Mouse (Mus musculus) lung, postnatal 0 days (tissue): ENCODE measurements around the gene Best2. TPM values are rescaled to one million over a fixed set of nuclear protein-coding genes. Genes with fewer than 3 reads are reported as not detected.

Experiments
- ATAC-seq: fragments of 200-750 bp; cut with Nextera tagmentation; 2 replicates; pipeline ENCODE4 v1.8.0; 2017; ENCODE audit warnings: moderate library complexity
- DNase-seq: peaks from one replicate; pipeline ENCODE4 v3.0.0-alpha.2; 2016; ENCODE audit warnings: low spot score
- H3K27ac ChIP-seq: fragments of 300-500 bp; sonication (generic); 2 replicates; pipeline ENCODE4 v1.5.1; 2014; ENCODE audit warnings: antibody characterized with exemption, mild to moderate bottlenecking, low read length, mixed read lengths
- H3K27me3 ChIP-seq: fragments of 300-500 bp; sonication (generic); replicated peaks from 2 replicates; pipeline ENCODE4 v1.6.1; 2014; ENCODE audit warnings: low read length, mixed read lengths; ENCODE audit not compliant: insufficient read depth
- H3K36me3 ChIP-seq: fragments of 300-500 bp; sonication (generic); 2 replicates; pipeline ENCODE4 v1.6.1; 2014; ENCODE audit warnings: low read length, mixed read lengths; ENCODE audit not compliant: insufficient read depth
- H3K4me1 ChIP-seq: fragments of 300-500 bp; sonication (generic); 2 replicates; pipeline ENCODE4 v1.6.1; 2014; ENCODE audit warnings: antibody characterized with exemption, low read depth, low read length, mixed read lengths; ENCODE audit not compliant: insufficient read depth
- H3K4me2 ChIP-seq: fragments of 300-500 bp; sonication (generic); replicated peaks from 2 replicates; pipeline ENCODE4 v1.6.1; 2014; ENCODE audit warnings: low read depth, mild to moderate bottlenecking, low read length, moderate library complexity, mixed read lengths
- H3K4me3 ChIP-seq: fragments of 300-500 bp; sonication (generic); 2 replicates; pipeline ENCODE4 v1.5.1; 2014; ENCODE audit warnings: low read depth, low read length
- H3K9ac ChIP-seq: fragments of 300-500 bp; sonication (generic); replicated peaks from 2 replicates; pipeline ENCODE4 v1.6.1; 2014; ENCODE audit warnings: low read depth, mild to moderate bottlenecking
- H3K9me3 ChIP-seq: fragments of 300-500 bp; sonication (generic); 2 replicates; pipeline ENCODE4 v1.6.1; 2016; ENCODE audit warnings: low read length, mixed read lengths
- CTCF ChIP-seq: IDR thresholded peaks from 2 replicates; pipeline ENCODE4 v1.5.1; 2016; ENCODE audit warnings: antibody characterized with exemption, mild to moderate bottlenecking
- EP300 ChIP-seq: IDR thresholded peaks from 2 replicates; pipeline ENCODE4 v1.6.1; 2016; ENCODE audit warnings: antibody characterized with exemption, mild to moderate bottlenecking, control low read depth
- WGBS: fragments of 180-500 bp; shearing (Covaris S2); extraction: QIAGEN DNeasy Blood & Tissue Kit; methylation state at CpG from one replicate; pipeline ENCODE4 v1.1.7; 2014; 5-methylcytosine and 5-hydroxymethylcytosine counted together
- polyA plus RNA-seq: library from polyadenylated mRNA; unstranded; fragments of >200 nt; fragmentation: Nextera tagmentation; extraction: Ambion mirVana; gene quantifications from 2 replicates; pipeline ENCODE4 v1.2.1, GENCODE M21; 2015

The Best2 gene
- polyA plus RNA-seq, 1 experiment from 2014 or later: not detected

DNA sequence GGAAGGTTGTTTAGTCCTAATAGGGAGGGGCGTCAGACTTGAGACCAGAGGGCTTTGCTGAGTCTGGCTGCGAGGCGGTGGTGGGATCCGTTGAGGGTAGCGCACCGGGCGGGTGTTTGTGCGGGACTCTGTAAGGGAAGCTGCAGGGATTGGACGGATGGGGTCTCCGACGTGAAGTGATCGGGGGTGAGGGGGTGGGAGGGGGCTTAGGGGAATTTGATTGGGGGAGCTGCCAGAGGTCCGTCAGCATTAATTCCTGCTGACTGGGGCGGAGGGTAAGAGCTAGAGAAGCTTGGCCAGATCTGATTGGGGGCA, 23.0 kb upstream of the Best2 start:
- Histone ChIP-seq H3K27me3 (no peaks in the 10 kb centered on the region), H3K9me3 (no peaks in the 10 kb centered on the region), H3K27ac (peak overlapping the region; percentile 94), H3K9ac (peak overlapping the region; percentile 76), H3K36me3 (no peaks in the 10 kb centered on the region), H3K4me3 (peak overlapping the region; percentile 81), H3K4me1 (peaks cover 3% of the 10 kb centered on the region), H3K4me2 (peak overlapping the region; percentile 96)
- TF ChIP-seq CTCF: no peak
- TF ChIP-seq EP300: no peak
- ATAC-seq: peak; percentile 23
- DNase-seq: no peak
- 2% methylated on average over 14 of the region's 14 CpGs for WGBS

GRCm38 (mm10) chr8:85036718-85037365, 22.5 kb upstream of the Best2 start, which contains the start of gene Tnpo2:
Gene Tnpo2, plus strand, starts transcription at chr8:85036915.
- ATAC-seq: peak; percentile 94
- under 1% methylated on average over 59 of the region's 59 CpGs for WGBS

DNA sequence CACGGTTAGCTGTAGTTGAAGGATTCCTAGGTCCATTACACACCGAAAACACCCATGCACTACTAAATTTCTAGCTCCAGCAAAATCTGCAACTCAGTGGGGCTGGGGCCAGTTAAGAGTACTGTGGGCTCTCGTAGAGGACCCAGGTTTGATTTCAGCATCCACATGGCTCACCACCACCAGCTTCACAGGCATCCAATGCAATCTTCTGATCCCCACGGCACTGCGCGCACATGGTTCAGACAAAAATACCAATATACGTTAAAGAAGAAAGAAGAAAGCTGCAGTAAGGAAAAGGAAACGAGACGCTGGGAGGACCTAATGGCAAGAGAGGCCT, 22.0 kb upstream of the Best2 start:
- H3K27ac ChIP-seq: peak overlapping the region; percentile 94
- peak overlapping the region; percentile 81 for H3K4me3 ChIP-seq
- no peaks in the 10 kb centered on the region; the same call in 1 of the 2 replicates for H3K36me3 ChIP-seq
- peaks cover 3% of the 10 kb centered on the region for H3K4me1 ChIP-seq
- peak overlapping the region; percentile 64 for H3K9ac ChIP-seq
- H3K9me3 ChIP-seq: no peaks in the 10 kb centered on the region
- TF ChIP-seq EP300: no peak
- no peak for TF ChIP-seq CTCF
- DNase-seq (no peak), ATAC-seq (peak; percentile 18)
- peak overlapping the region; percentile 96 for H3K4me2 ChIP-seq
- no peaks in the 10 kb centered on the region for H3K27me3 ChIP-seq
- 2% methylated on average over 9 of the region's 9 CpGs for WGBS

More at GRCm38 (mm10) chr8:85036718-85037365, 22.5 kb upstream of the Best2 start, which contains the start of gene Tnpo2:
- no peaks in the 10 kb centered on the region for H3K9me3 ChIP-seq
- H3K27ac ChIP-seq: peak within 1 kb of the TSS; percentile 94
- peak; percentile 99 for DNase-seq
- H3K4me2 ChIP-seq: peak within 1 kb of the TSS; percentile 96
- TF ChIP-seq CTCF: no peak
- TF ChIP-seq EP300: peak; percentile 71
- H3K36me3 ChIP-seq: no peaks in the 10 kb centered on the region; the same call in 1 of the 2 replicates
- no peaks in the 10 kb centered on the region for H3K27me3 ChIP-seq
- H3K9ac ChIP-seq: peak within 1 kb of the TSS; percentile 76
- H3K4me3 ChIP-seq: peak within 1 kb of the TSS; percentile 81
- H3K4me1 ChIP-seq: peaks cover 3% of the 10 kb centered on the region

- under 1% methylated on average over 15 of the region's 15 CpGs for WGBS
- peak; percentile 12; the same call in 1 of the 2 replicates for ATAC-seq
These were observed 21.5 kb upstream of the Best2 start for GRCm38 (mm10) chr8:85035728-85036310.

DNA sequence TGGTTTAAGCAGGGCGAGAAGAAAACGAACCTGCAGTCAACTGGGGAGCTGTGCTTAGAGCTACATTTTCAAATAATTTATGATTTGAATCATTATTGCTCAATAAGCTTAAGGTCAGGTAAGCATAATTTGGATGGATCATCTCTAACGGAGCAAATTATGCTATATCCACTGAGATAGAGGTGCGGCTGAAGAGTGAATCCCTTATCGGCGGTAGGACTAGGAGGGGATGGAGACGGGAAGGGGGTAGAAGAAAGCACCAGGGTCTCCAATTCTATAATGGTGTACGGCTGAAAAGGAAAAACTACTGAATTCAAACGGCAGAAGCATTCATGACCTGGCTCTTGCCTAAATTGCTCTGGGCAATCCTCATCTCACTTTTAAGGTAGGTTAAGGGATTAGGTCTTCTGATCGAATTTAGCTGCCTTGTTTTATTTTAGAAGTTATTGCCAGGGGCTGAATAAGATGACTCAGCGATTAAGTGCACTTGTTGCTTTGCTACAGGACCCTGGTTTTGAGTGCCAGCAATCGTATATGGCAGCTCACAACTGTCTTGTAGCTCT, 20.9 kb upstream of the Best2 start:
- Histone ChIP-seq H3K4me1 (peaks cover 3% of the 10 kb centered on the region), H3K4me3 (peak overlapping the region; percentile 81), H3K27ac (peak overlapping the region; percentile 94), H3K36me3 (peaks cover 3% of the 10 kb centered on the region; the same call in 1 of the 2 replicates), H3K4me2 (peak overlapping the region; percentile 96), H3K27me3 (no peaks in the 10 kb centered on the region), H3K9me3 (no peaks in the 10 kb centered on the region), H3K9ac (peak overlapping the region; percentile 64)
- peak; percentile 49 for DNase-seq
- 3% methylated on average over 12 of the region's 12 CpGs for WGBS
- no peak for TF ChIP-seq CTCF
- no peak for TF ChIP-seq EP300
- no peak for ATAC-seq

More at GRCm38 (mm10) chr8:85035728-85036310, 21.5 kb upstream of the Best2 start:
- Histone ChIP-seq H3K27me3 (no peaks in the 10 kb centered on the region), H3K9ac (peak overlapping the region; percentile 64), H3K4me2 (peak overlapping the region; percentile 96), H3K27ac (peak overlapping the region; percentile 94), H3K9me3 (no peaks in the 10 kb centered on the region), H3K4me3 (peak overlapping the region; percentile 81), H3K36me3 (no peaks in the 10 kb centered on the region; the same call in 1 of the 2 replicates), H3K4me1 (peaks cover 3% of the 10 kb centered on the region)
- peak; percentile 61 for DNase-seq
- TF ChIP-seq EP300 (no peak), CTCF (no peak)

GRCm38 (mm10) chr8:85034764-85035163, 20.4 kb upstream of the Best2 start:
- WGBS: under 1% methylated on average over 13 of the region's 13 CpGs
- Histone ChIP-seq H3K27me3 (no peaks in the 10 kb centered on the region), H3K4me1 (peaks cover 3% of the 10 kb centered on the region), H3K27ac (peak overlapping the region; percentile 65), H3K9ac (no peak overlapping the region), H3K4me2 (peak overlapping the region; percentile 96), H3K4me3 (peak overlapping the region; percentile 26), H3K9me3 (no peaks in the 10 kb centered on the region), H3K36me3 (peaks cover 7% of the 10 kb centered on the region)
- ATAC-seq (no peak), DNase-seq (peak; percentile 95)
- TF ChIP-seq EP300 (no peak), CTCF (no peak)
